Mouse (Mus musculus) ES-Bruce4 (cell line): ENCODE results near the gene Srsf5.

Experiments
- CTCF ChIP-seq: IDR thresholded peaks from one replicate; pipeline ENCODE4 v1.8.1; 2011; ENCODE audit warnings: low read depth, low read length
- EP300 ChIP-seq: IDR thresholded peaks from 2 replicates; pipeline ENCODE4 v1.6.1; 2011; ENCODE audit warnings: low read depth, low read length; ENCODE audit not compliant: insufficient read depth
- POLR2A ChIP-seq: IDR thresholded peaks from one replicate; pipeline ENCODE4 v1.8.1; 2011; ENCODE audit warnings: low read length; ENCODE audit not compliant: insufficient read depth

DNA sequence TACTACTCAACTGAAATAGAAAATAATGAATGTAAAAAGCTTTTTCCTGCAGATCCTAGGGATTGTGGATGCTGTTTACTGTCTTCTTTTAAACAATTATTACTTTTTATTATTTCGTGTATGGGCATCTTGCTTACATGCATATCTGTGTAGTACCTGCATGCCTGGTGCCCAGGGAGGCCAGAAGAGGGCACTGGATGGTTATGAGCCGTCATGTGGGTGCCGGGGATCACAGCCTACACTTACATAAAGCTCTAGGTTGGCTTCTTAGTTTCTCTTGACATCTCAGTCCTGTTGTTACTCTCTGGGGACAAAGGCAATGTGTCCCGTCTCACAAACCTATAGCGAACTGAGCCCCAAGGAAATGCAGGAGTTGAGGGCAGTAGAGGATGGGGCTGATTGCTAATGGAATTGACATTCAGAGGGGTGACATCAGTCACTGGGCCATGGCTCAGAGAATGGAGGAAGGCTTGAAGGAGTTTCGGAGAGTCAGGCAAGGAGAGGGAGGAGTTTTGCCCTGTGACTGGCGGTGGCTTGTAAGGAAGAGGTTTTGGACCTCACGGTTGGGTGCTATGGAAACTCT, 47.3 kb downstream of the Srsf5 start:
- no peak for TF ChIP-seq CTCF
- no peak for TF ChIP-seq POLR2A
- TF ChIP-seq EP300, result no peak
